Mouse (Mus musculus) forebrain, embryonic 10.5 days (tissue): Measurements from ENCODE around the gene Ccnyl1. TPM values are rescaled to one million over a fixed set of nuclear protein-coding genes. Genes with fewer than 3 reads are reported as not detected.

Experiments
- DNase-seq: peaks from one replicate; pipeline ENCODE4 v3.0.0-alpha.2; 2017; ENCODE audit warnings: low spot score; ENCODE audit errors: extremely low spot score
- H3K27ac ChIP-seq: fragments of 300-500 bp; sonication (generic); 2 replicates; pipeline ENCODE4 v1.5.1; 2016; ENCODE audit warnings: mild to moderate bottlenecking
- H3K27me3 ChIP-seq: fragments of 300-500 bp; sonication (generic); 2 replicates; pipeline ENCODE4 v1.6.1; 2016; ENCODE audit warnings: mild to moderate bottlenecking; ENCODE audit not compliant: poor library complexity, severe bottlenecking
- H3K36me3 ChIP-seq: fragments of 300-500 bp; sonication (generic); replicated peaks from 2 replicates; pipeline ENCODE4 v1.6.1; 2016; ENCODE audit warnings: mild to moderate bottlenecking, moderate library complexity
- H3K4me1 ChIP-seq: fragments of 300-500 bp; sonication (generic); 2 replicates; pipeline ENCODE4 v1.6.1; 2016
- H3K4me3 ChIP-seq: fragments of 300-500 bp; sonication (generic); 2 replicates; pipeline ENCODE4 v1.5.1; 2016; ENCODE audit warnings: mild to moderate bottlenecking, moderate library complexity
- H3K9me3 ChIP-seq: fragments of 300-500 bp; sonication (generic); 2 replicates; pipeline ENCODE4 v1.6.1; 2016; ENCODE audit warnings: mild to moderate bottlenecking, moderate library complexity
- WGBS: fragments of 180-500 bp; shearing (Covaris S2); methylation state at CpG from one replicate; pipeline ENCODE4 v1.1.7; 2016; 5-methylcytosine and 5-hydroxymethylcytosine counted together
- polyA plus RNA-seq: library from polyadenylated mRNA; unstranded; fragments of >200 nt; fragmentation: Nextera tagmentation; extraction: Ambion mirVana; gene quantifications from 2 replicates; pipeline ENCODE4 v1.2.1, GENCODE M21; 2016

Ccnyl1 gene
- polyA plus RNA-seq, 1 experiment from 2014 or later = 7.0 TPM

DNA sequence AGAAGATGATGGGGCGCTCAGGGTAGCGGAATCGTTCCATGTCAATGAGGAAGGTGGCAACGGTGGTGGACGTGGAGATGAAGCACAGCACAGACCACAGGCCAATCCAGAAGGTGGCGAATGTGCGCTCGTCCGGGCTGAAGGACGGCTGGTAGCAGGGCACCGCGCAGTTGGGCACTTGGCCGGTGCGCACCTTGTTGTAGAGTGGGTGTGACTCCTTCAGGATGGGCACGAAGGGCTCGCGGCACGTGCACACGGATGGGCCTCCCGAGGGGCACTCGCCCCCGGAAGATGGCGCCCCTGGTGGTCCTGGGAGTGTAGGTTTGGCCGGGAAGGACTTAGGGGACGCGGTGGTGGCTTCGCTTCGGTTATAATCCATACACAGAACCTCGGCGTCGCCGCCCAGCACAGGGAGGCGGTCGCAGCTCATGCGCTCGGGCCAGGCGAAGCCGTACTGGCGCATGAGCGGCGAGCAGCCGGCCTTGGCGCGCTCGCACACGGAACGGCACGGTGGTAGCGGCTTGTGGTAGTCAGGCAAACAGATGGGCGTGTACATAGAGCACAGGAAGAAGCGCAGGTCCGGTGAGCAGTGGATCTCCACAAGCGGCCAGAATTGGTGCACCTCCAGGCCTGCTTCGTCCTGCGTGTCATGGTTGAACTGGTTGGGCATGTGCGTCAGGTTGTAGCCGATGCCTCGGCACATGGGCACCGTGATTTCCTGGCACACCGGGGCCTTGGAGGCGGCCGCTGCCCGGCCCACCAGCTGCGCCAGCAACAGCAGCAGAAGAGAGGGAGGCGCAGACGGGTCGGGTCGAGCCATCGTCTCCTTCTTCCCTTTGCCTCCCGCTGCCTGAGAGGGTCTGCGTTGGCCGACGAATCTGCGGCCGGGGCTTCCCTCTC is 45.8 kb downstream of the Ccnyl1 start:
- H3K4me1 ChIP-seq = peaks cover 83% of the 10 kb centered on the region
- no peaks in the 10 kb centered on the region for H3K9me3 ChIP-seq
- peak overlapping the region; percentile 74 for H3K4me3 ChIP-seq
- H3K27me3 ChIP-seq = peaks cover 90% of the 10 kb centered on the region
- H3K36me3 ChIP-seq = no peaks in the 10 kb centered on the region
- 7% methylated on average over 75 of the region's 75 CpGs for WGBS
- H3K27ac ChIP-seq = peak overlapping the region; percentile 85
- peak; percentile 73 for DNase-seq

DNA sequence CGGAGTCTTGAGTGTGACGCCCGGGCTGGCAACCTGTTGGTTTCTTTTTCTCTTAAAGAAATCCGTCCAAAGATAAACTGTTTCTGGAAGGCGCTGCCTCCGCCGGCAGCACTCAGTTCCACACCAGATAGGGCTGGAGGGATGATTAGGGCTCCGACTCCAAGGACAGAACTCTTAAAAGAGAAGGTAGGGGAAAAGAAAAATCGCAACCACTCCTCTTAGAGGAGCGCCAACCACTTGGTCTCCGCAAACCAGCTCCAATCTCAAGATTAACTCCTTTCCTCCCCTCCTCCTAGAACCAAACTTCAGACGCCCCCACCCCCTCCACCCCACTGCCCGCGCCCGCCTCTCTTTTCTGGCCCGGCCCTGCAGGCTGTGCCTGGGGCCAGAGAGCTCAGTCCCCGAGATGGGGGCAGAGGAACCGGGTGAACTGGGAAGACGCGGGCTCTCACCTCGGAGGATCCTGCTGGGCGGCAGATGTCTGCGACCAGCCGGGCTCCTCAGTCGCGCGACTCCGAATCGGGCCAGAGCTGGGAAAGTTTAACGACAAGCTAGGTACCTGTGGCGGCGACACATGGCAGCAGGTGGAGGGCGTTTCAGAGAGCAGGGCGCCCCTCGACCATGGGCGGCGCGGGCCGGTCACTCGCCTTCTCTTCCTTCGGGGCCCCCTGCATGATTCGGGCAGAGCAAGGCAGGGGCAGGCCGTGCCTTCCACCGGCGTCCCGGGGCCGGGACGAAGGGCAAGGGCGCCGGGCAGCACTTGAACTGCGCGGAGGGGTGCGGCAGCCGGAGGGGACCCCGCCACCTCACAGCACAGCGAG is 46.6 kb downstream of the Ccnyl1 start:
- Histone ChIP-seq H3K4me3 (peak overlapping the region; percentile 74), H3K9me3 (no peaks in the 10 kb centered on the region), H3K27ac (peak overlapping the region; percentile 85), H3K4me1 (peaks cover 75% of the 10 kb centered on the region), H3K27me3 (peaks cover 82% of the 10 kb centered on the region), H3K36me3 (no peaks in the 10 kb centered on the region)
- WGBS = under 1% methylated on average over 56 of the region's 56 CpGs
- DNase-seq = peak; percentile 53

DNA sequence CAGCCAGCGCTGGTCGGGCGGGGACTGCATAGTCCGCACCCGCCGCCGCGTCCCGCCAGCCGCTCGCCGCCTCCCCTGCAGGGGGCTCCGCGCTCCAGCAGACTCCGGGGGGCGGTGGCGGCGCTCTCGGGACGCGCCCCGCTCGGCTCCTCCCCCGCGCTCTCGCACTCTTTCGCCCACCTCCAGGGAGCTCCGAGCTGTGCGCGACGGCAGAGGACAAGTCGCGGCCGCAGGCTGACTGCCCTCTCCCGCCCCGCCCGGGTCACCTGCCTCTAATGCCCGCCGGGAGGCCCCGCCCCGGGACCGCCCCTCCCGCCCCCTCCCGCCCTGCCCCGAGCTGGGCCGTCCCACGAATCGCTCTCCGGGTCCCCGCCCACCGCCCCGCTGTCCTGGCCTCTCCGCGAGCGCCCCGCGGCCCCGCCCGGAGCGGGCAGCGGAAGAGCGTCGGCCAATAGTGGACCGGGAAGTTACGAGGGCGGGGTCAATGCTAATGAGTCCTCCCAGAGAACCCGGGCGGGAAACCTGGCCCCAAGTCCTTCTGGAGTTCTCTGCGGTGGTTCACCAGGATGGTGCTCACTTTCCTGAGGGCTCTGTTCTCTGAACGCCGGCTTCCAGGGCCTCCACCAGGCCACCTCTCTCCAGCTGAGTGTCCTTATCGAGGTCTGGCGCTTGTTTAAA is 47.4 kb downstream of the Ccnyl1 start, which contains the start of gene Fzd5:
TSS of gene Fzd5 (minus strand) at position 250 of the 678 bp plus-strand sequence.
- under 1% methylated on average over 70 of the region's 73 CpGs for WGBS
- Histone ChIP-seq H3K9me3 (no peaks in the 10 kb centered on the region), H3K4me1 (peaks cover 68% of the 10 kb centered on the region), H3K36me3 (no peaks in the 10 kb centered on the region), H3K27me3 (peaks cover 74% of the 10 kb centered on the region), H3K27ac (peak within 1 kb of the TSS; percentile 85), H3K4me3 (peak within 1 kb of the TSS; percentile 74)
- peak; percentile 93 for DNase-seq

DNA sequence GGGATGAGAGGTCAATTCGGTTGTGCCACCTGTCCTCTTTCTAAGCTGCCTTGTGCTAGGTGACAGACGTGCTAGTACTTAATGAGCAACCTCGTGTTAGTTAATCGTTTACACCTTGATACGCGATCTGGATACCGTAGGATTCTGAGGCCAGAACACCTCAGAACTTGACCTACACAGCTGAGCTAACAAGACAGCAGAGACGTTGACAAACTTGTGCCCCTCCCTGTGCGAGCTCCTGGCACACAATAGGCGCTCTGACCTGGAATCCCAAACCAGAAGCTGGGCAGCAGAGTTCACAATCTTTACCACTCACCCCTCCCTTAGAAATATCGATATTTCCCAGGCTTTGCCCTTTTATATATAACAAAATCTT is 47.9 kb downstream of the Ccnyl1 start:
- peaks cover 69% of the 10 kb centered on the region for H3K27me3 ChIP-seq
- peak overlapping the region; percentile 78 for H3K27ac ChIP-seq
- peak overlapping the region; percentile 74 for H3K4me3 ChIP-seq
- peaks cover 63% of the 10 kb centered on the region for H3K4me1 ChIP-seq
- no peaks in the 10 kb centered on the region for H3K9me3 ChIP-seq
- WGBS = under 1% methylated on average over 11 of the region's 11 CpGs
- no peak for DNase-seq
- no peaks in the 10 kb centered on the region for H3K36me3 ChIP-seq

DNA sequence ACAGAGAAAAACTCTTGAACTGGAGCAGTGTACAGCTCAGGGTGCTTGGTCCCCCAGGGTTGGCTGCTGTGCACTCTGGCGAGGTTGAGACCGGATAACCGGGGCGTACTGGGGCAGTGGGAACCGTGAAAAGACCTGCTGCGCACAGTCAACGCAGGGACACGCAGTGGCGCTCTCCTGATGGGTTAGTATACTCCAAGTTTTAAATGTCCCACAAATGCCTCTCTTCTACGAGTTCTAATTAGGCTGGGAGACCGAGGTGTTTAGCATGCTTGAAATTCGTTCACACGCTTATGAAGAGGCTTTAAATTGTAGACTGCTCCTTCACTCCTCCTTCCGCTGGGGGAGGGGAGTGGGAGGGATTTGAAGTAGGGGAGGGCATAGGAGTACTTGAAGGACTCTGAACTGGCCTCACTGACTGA is 48.4 kb downstream of the Ccnyl1 start:
- under 1% methylated on average over 14 of the region's 14 CpGs for WGBS
- Histone ChIP-seq H3K4me1 (peaks cover 57% of the 10 kb centered on the region), H3K9me3 (no peaks in the 10 kb centered on the region), H3K4me3 (peak overlapping the region; percentile 74), H3K27ac (peak overlapping the region; percentile 78), H3K36me3 (no peaks in the 10 kb centered on the region), H3K27me3 (peaks cover 64% of the 10 kb centered on the region)
- DNase-seq = peak; percentile 51

DNA sequence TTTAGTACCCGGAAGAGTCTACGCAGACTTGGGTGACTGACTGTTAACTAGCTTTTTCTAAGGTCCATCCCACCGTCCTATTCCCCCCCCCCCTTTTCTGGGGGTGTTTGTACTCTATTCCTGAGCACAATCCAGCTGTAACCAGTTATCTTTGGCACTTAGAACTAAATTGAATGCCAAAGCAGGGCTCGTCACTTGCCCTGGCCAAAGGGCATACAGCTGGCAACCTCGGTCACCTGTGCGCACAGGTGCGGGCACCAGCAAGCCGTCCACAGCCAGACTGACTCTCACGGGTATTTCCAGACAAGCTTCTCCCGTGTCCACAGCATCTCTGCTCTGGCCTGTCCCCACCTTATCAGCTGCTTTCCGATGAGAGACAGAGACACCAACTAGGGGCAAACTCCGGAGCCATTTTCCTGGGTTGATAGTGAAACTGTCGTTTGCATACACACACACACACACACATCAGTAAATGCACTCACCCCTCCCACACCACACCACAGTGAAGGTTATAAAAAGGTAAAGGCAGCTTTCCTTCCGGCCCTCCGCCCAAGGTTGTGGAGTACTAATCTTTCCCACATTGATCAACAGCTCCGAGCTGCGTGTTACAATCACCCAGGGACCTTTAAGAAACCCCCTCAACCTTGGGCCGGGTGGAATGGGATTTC is 52.6 kb downstream of the Ccnyl1 start:
- H3K27ac ChIP-seq = no peak overlapping the region
- no peaks in the 10 kb centered on the region for H3K36me3 ChIP-seq
- WGBS = 92% methylated on average over 18 of the region's 18 CpGs
- peaks cover 32% of the 10 kb centered on the region for H3K27me3 ChIP-seq
- no peak for DNase-seq
- no peaks in the 10 kb centered on the region; the same call in 1 of the 2 replicates for H3K9me3 ChIP-seq
- peaks cover 16% of the 10 kb centered on the region for H3K4me1 ChIP-seq
- no peak overlapping the region for H3K4me3 ChIP-seq

DNA sequence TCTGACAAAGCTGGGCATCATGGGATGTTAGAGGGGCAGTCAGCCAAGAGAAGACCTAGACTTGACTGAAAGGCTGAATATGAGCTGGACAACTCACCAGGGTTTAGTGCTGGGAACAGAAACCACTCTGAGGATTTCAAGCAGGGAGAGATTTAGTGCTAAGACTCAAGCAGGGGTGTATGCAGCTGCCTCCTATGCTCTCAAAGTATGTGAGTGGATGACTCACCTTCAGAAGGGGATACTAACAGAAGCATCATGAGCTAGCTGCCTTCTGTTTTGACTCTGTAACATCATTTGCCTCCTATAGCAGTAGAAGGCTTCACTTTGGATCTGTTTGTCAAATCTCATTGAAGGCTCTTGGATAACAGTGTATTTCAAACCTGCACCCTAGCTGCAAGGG is 54.4 kb downstream of the Ccnyl1 start:
- no peaks in the 10 kb centered on the region for H3K4me1 ChIP-seq
- H3K4me3 ChIP-seq = no peak overlapping the region
- H3K9me3 ChIP-seq = no peaks in the 10 kb centered on the region; the same call in 1 of the 2 replicates
- H3K36me3 ChIP-seq = no peaks in the 10 kb centered on the region
- peaks cover 19% of the 10 kb centered on the region for H3K27me3 ChIP-seq
- no peak for DNase-seq
- no peak overlapping the region for H3K27ac ChIP-seq

DNA sequence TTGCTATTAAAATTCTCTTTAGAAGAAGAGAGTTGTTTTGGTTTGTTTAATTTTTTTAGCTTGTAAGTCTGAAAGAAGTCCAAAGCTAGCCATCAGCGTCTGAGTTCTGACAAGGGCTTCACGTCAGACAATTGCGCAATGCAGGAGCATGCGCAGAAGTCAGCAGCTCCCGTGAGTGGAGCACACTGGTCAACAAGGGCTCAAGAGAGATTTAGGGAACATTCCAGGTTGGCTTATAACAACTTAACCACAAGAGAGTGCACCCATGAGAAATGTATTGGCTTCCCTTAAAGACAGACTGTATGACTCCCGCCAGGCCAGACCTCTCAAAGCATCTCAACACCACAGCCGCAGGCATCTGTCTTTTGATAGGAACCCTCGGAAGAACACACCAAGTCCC is 62.9 kb downstream of the Ccnyl1 start:
- no peaks in the 10 kb centered on the region for H3K9me3 ChIP-seq
- 94% methylated on average over 8 of the region's 8 CpGs for WGBS
- H3K4me3 ChIP-seq = no peak overlapping the region
- peaks cover 6% of the 10 kb centered on the region; the same call in 1 of the 2 replicates for H3K27me3 ChIP-seq
- H3K27ac ChIP-seq = no peak overlapping the region
- no peaks in the 10 kb centered on the region for H3K4me1 ChIP-seq
- H3K36me3 ChIP-seq = no peaks in the 10 kb centered on the region
- no peak for DNase-seq

DNA sequence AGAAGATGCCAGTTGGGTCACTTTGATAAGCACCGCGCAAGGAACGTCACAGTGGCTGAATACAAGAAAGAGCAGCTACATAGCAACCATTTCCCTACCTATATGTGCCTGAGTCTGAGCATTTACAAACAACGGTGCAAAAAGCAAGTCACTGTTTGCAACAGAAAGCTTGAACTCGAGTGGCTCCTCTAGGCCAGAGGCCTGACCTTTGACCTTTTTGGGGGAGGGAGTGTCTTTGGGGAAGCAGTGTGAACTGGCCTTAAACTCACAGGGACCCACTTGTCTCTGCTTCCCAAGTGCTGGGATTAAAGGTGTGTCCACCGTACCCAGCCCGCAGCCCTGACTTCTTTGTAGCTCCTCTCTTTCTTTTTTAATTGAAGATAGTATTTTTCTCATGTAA is 63.4 kb downstream of the Ccnyl1 start:
- Histone ChIP-seq H3K4me1 (no peaks in the 10 kb centered on the region), H3K27me3 (peaks cover 4% of the 10 kb centered on the region; the same call in 1 of the 2 replicates), H3K36me3 (no peaks in the 10 kb centered on the region), H3K27ac (no peak overlapping the region), H3K4me3 (no peak overlapping the region), H3K9me3 (no peaks in the 10 kb centered on the region)
- WGBS = 73% methylated on average over 7 of the region's 7 CpGs
- no peak for DNase-seq

DNA sequence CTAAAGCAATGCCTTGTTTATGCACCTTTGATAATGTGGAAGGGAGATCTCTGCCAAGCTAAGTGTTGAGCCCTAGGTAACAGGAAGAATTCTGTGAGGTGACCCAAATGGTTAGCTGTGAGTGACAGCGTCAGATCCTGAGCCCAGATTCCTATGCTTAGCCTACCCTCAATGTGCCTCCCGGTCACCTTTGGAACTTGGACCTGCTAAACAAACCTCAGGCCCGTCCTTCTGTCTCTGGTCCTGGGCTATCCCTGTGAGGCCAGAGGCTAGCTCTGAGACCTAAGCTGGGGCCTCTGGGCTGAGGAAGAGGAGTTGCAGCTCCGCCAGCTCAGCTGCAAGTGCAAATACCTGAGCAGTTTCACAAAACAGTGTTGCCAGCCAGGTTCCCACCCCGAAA is 64.4 kb downstream of the Ccnyl1 start:
- no peak for DNase-seq
- no peak overlapping the region for H3K4me3 ChIP-seq
- no peaks in the 10 kb centered on the region for H3K9me3 ChIP-seq
- no peaks in the 10 kb centered on the region for H3K4me1 ChIP-seq
- H3K27me3 ChIP-seq = peaks cover 4% of the 10 kb centered on the region; the same call in 1 of the 2 replicates
- 93% methylated on average over 5 of the region's 5 CpGs for WGBS
- H3K36me3 ChIP-seq = no peaks in the 10 kb centered on the region
- no peak overlapping the region; the same call in 1 of the 2 replicates for H3K27ac ChIP-seq

DNA sequence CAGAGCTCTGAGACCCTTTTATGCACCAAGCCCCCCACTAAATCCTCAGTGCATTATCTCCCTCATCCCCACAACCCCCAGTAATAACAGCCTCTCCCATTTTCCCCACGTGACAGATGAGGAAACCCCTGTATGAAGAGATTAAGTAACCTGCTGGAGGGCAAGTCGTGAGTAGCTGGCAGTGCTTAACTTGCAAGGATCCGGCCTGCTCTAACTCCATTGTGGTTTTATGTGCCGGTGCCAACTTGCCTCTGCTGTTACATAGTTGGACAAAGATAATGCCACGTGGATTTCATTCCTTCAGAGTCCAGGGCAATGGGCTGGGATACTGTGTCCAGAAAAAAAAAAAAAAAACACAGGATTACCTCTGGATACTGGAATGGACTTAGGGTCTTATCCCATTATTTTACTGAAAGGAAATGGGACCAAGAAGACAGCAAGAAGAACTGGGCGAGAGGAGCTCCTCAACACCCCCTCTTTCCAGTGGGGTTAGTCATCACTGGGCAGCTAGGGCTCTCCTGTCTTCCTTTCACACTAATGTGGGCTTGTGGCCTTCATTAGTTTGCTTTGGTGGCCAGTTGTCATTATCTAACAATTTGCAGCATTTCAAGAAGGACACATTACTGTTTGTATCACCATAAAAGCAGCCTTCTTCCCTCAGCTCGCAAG is 65.8 kb downstream of the Ccnyl1 start:
- Histone ChIP-seq H3K36me3 (no peaks in the 10 kb centered on the region), H3K4me1 (no peaks in the 10 kb centered on the region), H3K9me3 (no peaks in the 10 kb centered on the region), H3K27me3 (peaks cover 4% of the 10 kb centered on the region; the same call in 1 of the 2 replicates), H3K4me3 (no peak overlapping the region), H3K27ac (no peak overlapping the region)
- DNase-seq = no peak
- WGBS = 71% methylated on average over 7 of the region's 7 CpGs
